Mouse (Mus musculus) CH12.LX (cell line): ENCODE results near the gene Chst11. TPM values are rescaled to one million over a fixed set of nuclear protein-coding genes. Genes with fewer than 3 reads are reported as not detected.

Experiments
- DNase-seq: peaks from one replicate; pipeline ENCODE4 v3.0.0-alpha.2; 2013; ENCODE audit errors: extremely low read depth
- H3K27ac ChIP-seq: 2 replicates; pipeline ENCODE4 v1.5.1; 2012; ENCODE audit warnings: low read depth, mild to moderate bottlenecking, control low read depth, moderate library complexity; ENCODE audit not compliant: insufficient read depth
- H3K27me3 ChIP-seq: replicated peaks from 2 replicates; pipeline ENCODE3; 2012; ENCODE audit warnings: inconsistent platforms
- H3K36me3 ChIP-seq, 2 experiments: replicated peaks in 1 of 2; 2 replicates each; pipeline versions ENCODE3 to v1.6.1; 2012; ENCODE audit warnings: inconsistent platforms in 1 of 2, low read length in 1 of 2, mild to moderate bottlenecking in 1 of 2, mixed read lengths in 1 of 2, moderate library complexity in 1 of 2; ENCODE audit not compliant: control insufficient read depth in 1 of 2, insufficient read depth in 1 of 2
- H3K4me1 ChIP-seq, 2 experiments: 2 replicates each; pipeline ENCODE4 v1.6.1; 2012; ENCODE audit warnings: inconsistent platforms in 1 of 2, moderate library complexity in 1 of 2; ENCODE audit not compliant: insufficient read depth in 2 of 2, control insufficient read depth in 1 of 2
- H3K4me2 ChIP-seq: 2 replicates; pipeline ENCODE4 v1.6.1; 2012; ENCODE audit warnings: low read depth, mild to moderate bottlenecking, control low read depth; ENCODE audit not compliant: poor library complexity, insufficient read depth, severe bottlenecking
- H3K4me3 ChIP-seq, 3 experiments: fragments of 150-350 bp in 1 of 3; sonication (generic) in 1 of 3; replicated peaks in 1 of 3; 2 replicates each; pipeline versions ENCODE3 to v1.5.1; 2011 to 2012; ENCODE audit warnings: low read depth in 2 of 3, low read length in 2 of 3, mild to moderate bottlenecking in 2 of 3, moderate library complexity in 2 of 3, control low read depth in 1 of 3, improper control_type of control experiment in 1 of 3, inconsistent platforms in 1 of 3, mixed read lengths in 1 of 3; ENCODE audit not compliant: poor library complexity in 1 of 3
- H3K79me2 ChIP-seq: replicated peaks from 2 replicates; pipeline ENCODE4 v1.6.1; 2012; ENCODE audit warnings: mild to moderate bottlenecking, moderate library complexity; ENCODE audit not compliant: control insufficient read depth, poor library complexity, insufficient read depth, severe bottlenecking; ENCODE audit errors: extremely low read depth
- H3K9ac ChIP-seq: 2 replicates; pipeline ENCODE4 v1.6.1; 2012; ENCODE audit warnings: low read depth, mild to moderate bottlenecking, control low read depth, moderate library complexity; ENCODE audit not compliant: insufficient read depth
- H3K9me3 ChIP-seq: replicated peaks from 2 replicates; pipeline ENCODE3; 2012; ENCODE audit warnings: low read length, inconsistent platforms, mixed read lengths
- BHLHE40 ChIP-seq: IDR thresholded peaks from 2 replicates; pipeline ENCODE4 v1.6.1; 2011; ENCODE audit warnings: mild to moderate bottlenecking, low read depth, low read length, improper control_type of control experiment
- CHD1 ChIP-seq: IDR thresholded peaks from 2 replicates; pipeline ENCODE4 v1.6.1; 2012; ENCODE audit warnings: low read depth, low read length, improper control_type of control experiment, inconsistent platforms
- CHD2 ChIP-seq: IDR thresholded peaks from 2 replicates; pipeline ENCODE4 v1.6.1; 2011; ENCODE audit warnings: low read length, improper control_type of control experiment
- E2F4 ChIP-seq: IDR thresholded peaks from 2 replicates; pipeline ENCODE4 v1.6.1; 2011; ENCODE audit warnings: low read depth, low read length, improper control_type of control experiment; ENCODE audit not compliant: insufficient replicate concordance
- EP300 ChIP-seq: IDR thresholded peaks from 2 replicates; pipeline ENCODE4 v1.6.1; 2011; ENCODE audit warnings: low read length, improper control_type of control experiment
- ETS1 ChIP-seq: conservative IDR thresholded peaks from 2 replicates; pipeline ENCODE4 v1.6.1; 2012; ENCODE audit warnings: low read depth, mild to moderate bottlenecking, inconsistent platforms, low read length, improper control_type of control experiment, moderate library complexity
- GABPA ChIP-seq: IDR thresholded peaks from 2 replicates; pipeline ENCODE4 v1.6.1; 2012; ENCODE audit warnings: low read depth, low read length, improper control_type of control experiment, inconsistent platforms; ENCODE audit not compliant: insufficient replicate concordance
- IRF4 ChIP-seq: IDR thresholded peaks from 2 replicates; pipeline ENCODE4 v1.6.1; 2014; ENCODE audit warnings: low read depth, mild to moderate bottlenecking, inconsistent platforms, low read length, improper control_type of control experiment
- JUN ChIP-seq: IDR thresholded peaks from 2 replicates; pipeline ENCODE4 v1.6.1; 2011; ENCODE audit warnings: low read depth, mild to moderate bottlenecking, low read length, improper control_type of control experiment, moderate library complexity; ENCODE audit not compliant: insufficient read depth
- MAFK ChIP-seq: IDR thresholded peaks from 2 replicates; pipeline ENCODE4 v1.6.1; 2011; ENCODE audit warnings: low read length, improper control_type of control experiment; ENCODE audit not compliant: insufficient replicate concordance
- MAX ChIP-seq: IDR thresholded peaks from 2 replicates; pipeline ENCODE4 v1.6.1; 2011; ENCODE audit warnings: low read length, improper control_type of control experiment
- MEF2A ChIP-seq: IDR thresholded peaks from 2 replicates; pipeline ENCODE4 v1.6.1; 2014; ENCODE audit warnings: low read depth, mild to moderate bottlenecking, inconsistent platforms, low read length, improper control_type of control experiment, borderline replicate concordance
- MYC ChIP-seq: IDR thresholded peaks from 2 replicates; pipeline ENCODE4 v1.6.1; 2011; ENCODE audit warnings: low read depth, mild to moderate bottlenecking, improper control_type of control experiment, low read length
- NRF1 ChIP-seq: IDR thresholded peaks from 2 replicates; pipeline ENCODE4 v1.6.1; 2014; ENCODE audit warnings: low read depth, mild to moderate bottlenecking, inconsistent platforms, low read length, improper control_type of control experiment, moderate library complexity
- PAX5 ChIP-seq: IDR thresholded peaks from 2 replicates; pipeline ENCODE4 v1.6.1; 2012; ENCODE audit warnings: low read length, inconsistent platforms, mixed read lengths
- RCOR1 ChIP-seq: conservative IDR thresholded peaks from 2 replicates; pipeline ENCODE4 v1.6.1; 2012; ENCODE audit warnings: low read depth, mild to moderate bottlenecking, inconsistent platforms, low read length, improper control_type of control experiment
- TBP ChIP-seq: conservative IDR thresholded peaks from 2 replicates; pipeline ENCODE4 v1.6.1; 2011; ENCODE audit warnings: low read depth, low read length, improper control_type of control experiment
- TCF12 ChIP-seq: IDR thresholded peaks from 2 replicates; pipeline ENCODE4 v1.6.1; 2014; ENCODE audit warnings: low read depth, mild to moderate bottlenecking, inconsistent platforms, low read length, improper control_type of control experiment
- UBTF ChIP-seq: IDR thresholded peaks from 2 replicates; pipeline ENCODE4 v1.6.1; 2012; ENCODE audit warnings: low read depth, mild to moderate bottlenecking, inconsistent platforms, low read length, improper control_type of control experiment, moderate library complexity
- USF2 ChIP-seq: conservative IDR thresholded peaks from 2 replicates; pipeline ENCODE4 v1.6.1; 2011; ENCODE audit warnings: low read depth, low read length, improper control_type of control experiment
- ZC3H11A ChIP-seq: IDR thresholded peaks from 2 replicates; pipeline ENCODE4 v1.6.1; 2012; ENCODE audit warnings: low read depth, mild to moderate bottlenecking, inconsistent platforms, low read length, improper control_type of control experiment
- ZKSCAN1 ChIP-seq: IDR thresholded peaks from 2 replicates; pipeline ENCODE4 v1.6.1; 2012; ENCODE audit warnings: low read depth, inconsistent platforms, low read length, improper control_type of control experiment, borderline replicate concordance
- ZMIZ1 ChIP-seq: IDR thresholded peaks from 2 replicates; pipeline ENCODE4 v1.6.1; 2012; ENCODE audit warnings: low read depth, mild to moderate bottlenecking, inconsistent platforms, low read length, improper control_type of control experiment
- ZNF384 ChIP-seq: IDR thresholded peaks from 2 replicates; pipeline ENCODE4 v1.6.1; 2012; ENCODE audit warnings: low read depth, low read length, improper control_type of control experiment, inconsistent platforms
- dilution Hi-C: fragments of 300-500 bp; cut with MboI; formaldehyde crosslinking; loops from 2 replicates; pipeline ENCODE4 v1.14.3; 2020; ENCODE audit warnings: low sequenced_read_pairs; ENCODE audit not compliant: extremely low pct_unique_long_range_greater_than_20kb, extremely low pct_ligation_motif_present
- in situ Hi-C: fragments of 300-500 bp; cut with MboI; formaldehyde crosslinking; loops from 3 replicates; pipeline ENCODE4 v1.14.3; 2019; ENCODE audit warnings: low sequenced_read_pairs, low pct_ligation_motif_present, low pct_unique_long_range_greater_than_20kb, mixed read lengths
- polyA plus RNA-seq: library from polyadenylated mRNA; unstranded; fragments of >175 nt; gene quantifications from 2 replicates; pipeline ENCODE4 v1.2.1, GENCODE M21; 2012; ENCODE audit warnings: low read depth; ENCODE audit not compliant: insufficient read length
- total RNA-seq, 2 experiments: library from RNA; depleted of rRNA; stranded (reverse); fragments of 300-350 nt in 1 of 2; fragments of >200 nt in 1 of 2; gene quantifications; 2 replicates each; pipeline ENCODE4 v1.2.3; 2012 to 2014

Gene Chst11
- total and polyA plus RNA-seq, 3 experiments = 3.6 to 5.3 (median 4.5) TPM

- Histone ChIP-seq H3K9me3 (peaks cover 15% of the 10 kb centered on the region), H3K4me1 (peaks cover 25 to 42% of the 10 kb centered on the region in 2 experiments), H3K79me2 (no peaks in the 10 kb centered on the region), H3K36me3 (peaks cover 0 to 11% of the 10 kb centered on the region in 2 experiments), H3K4me3 (no peak overlapping the region), H3K27ac (peak overlapping the region; percentile 53; the same call in 1 of the 2 replicates), H3K4me2 (peak overlapping the region; percentile 53; the same call in 1 of the 2 replicates), H3K9ac (no peak overlapping the region), H3K27me3 (no peaks in the 10 kb centered on the region)
- in situ Hi-C loops = no loop called here
- TF ChIP-seq TCF12 (peak; percentile 69), IRF4 (peak; percentile 80), MEF2A (peak; percentile 85), E2F4 (no peak), PAX5 (no peak), EP300 (peak; percentile 66), ETS1 (peak; percentile 38; the same call in 1 of the 2 replicates)
- dilution Hi-C loops = no loop called here
- DNase-seq = peak; percentile 67
Measured at GRCm38 (mm10) chr10:83005003-83005402, 19.7 kb downstream of the Chst11 start.

- peak; percentile 37 for DNase-seq
- Histone ChIP-seq H3K9ac (no peak overlapping the region), H3K4me3 (no peak overlapping the region), H3K4me2 (no peak overlapping the region), H3K79me2 (no peaks in the 10 kb centered on the region), H3K9me3 (peaks cover 15% of the 10 kb centered on the region), H3K4me1 (peaks cover 19 to 39% of the 10 kb centered on the region in 2 experiments), H3K27ac (peak overlapping the region; percentile 10; the same call in 1 of the 2 replicates), H3K27me3 (no peaks in the 10 kb centered on the region), H3K36me3 (peaks cover 0 to 11% of the 10 kb centered on the region in 2 experiments)
- TF ChIP-seq E2F4 = no peak
- no peak for TF ChIP-seq MEF2A
- TF ChIP-seq TBP = no peak
- no peak for TF ChIP-seq GABPA
- TF ChIP-seq ZMIZ1 = no peak
- no peak for TF ChIP-seq RCOR1
- TF ChIP-seq USF2 = no peak
- no peak for TF ChIP-seq UBTF
- no peak for TF ChIP-seq ZKSCAN1
- no peak for TF ChIP-seq PAX5
- peak; percentile 62 for TF ChIP-seq EP300
- TF ChIP-seq CHD2 = no peak
- no peak for TF ChIP-seq JUN
- TF ChIP-seq BHLHE40 = peak; percentile 45; the same call in 1 of the 2 replicates
- no peak for TF ChIP-seq ZNF384
- TF ChIP-seq TCF12 = peak; percentile 27; the same call in 1 of the 2 replicates
- TF ChIP-seq ETS1 = no peak
- peak; percentile 18; the same call in 1 of the 2 replicates for TF ChIP-seq IRF4
- no peak for TF ChIP-seq NRF1
- no peak for TF ChIP-seq MAX
- TF ChIP-seq MAFK = no peak
- no peak for TF ChIP-seq CHD1
- TF ChIP-seq ZC3H11A = no peak
- no peak for TF ChIP-seq MYC
- in situ Hi-C loops (no loop called here), dilution Hi-C loops (no loop called here)
Measured at GRCm38 (mm10) chr10:83006258-83006657, 21.0 kb downstream of the Chst11 start.
